Mouse (Mus musculus): ENCODE measurements around the gene Gpr3.

- TF ChIP-seq MAX (IDR thresholded peaks at IDR 0.05; ENCODE audit: low read depth): no peak
- no peak for TF ChIP-seq MYOD1 (IDR thresholded peaks at IDR 0.05; ENCODE audit: control insufficient read depth in 1 of 3, insufficient read length in 2 of 3, low read depth in 2 of 3)
Measured at GRCm38 (mm10) chr4:133240490-133240921, 28.2 kb upstream of the Gpr3 start, which contains the start of gene Map3k6.

Measured in myocyte (in vitro differentiated cells).